Mouse (Mus musculus): ENCODE data around the gene Ankrd27. TPM values are rescaled to one million over a fixed set of nuclear protein-coding genes. Genes with fewer than 3 reads are reported as not detected.

Ankrd27 gene
- polyA plus RNA-seq, 1 experiment from 2014 or later: 16.8 TPM

DNA sequence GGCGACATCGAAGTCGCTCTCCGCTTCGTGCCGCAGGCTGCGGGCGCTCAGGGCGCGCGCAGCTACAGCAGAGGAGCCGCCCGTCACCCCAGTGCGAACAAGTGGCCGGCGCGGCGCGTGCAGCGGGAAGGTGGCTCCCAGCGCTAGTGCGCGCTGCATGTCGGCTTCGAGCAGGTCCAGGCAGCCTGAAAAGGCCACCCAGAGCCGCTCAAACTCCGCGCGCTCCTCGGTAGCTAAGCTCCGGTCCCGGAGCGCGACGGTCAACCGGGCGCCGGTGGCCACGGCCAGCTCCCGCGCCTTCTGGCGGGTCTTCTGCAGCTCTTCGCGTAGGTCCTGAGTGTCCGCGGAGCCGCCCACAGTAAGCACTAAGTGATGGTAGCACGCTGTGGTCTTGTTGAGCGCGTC, 1.3 kb upstream of the Ankrd27 start:
- H3K4me1 ChIP-seq: peaks cover 31% of the 10 kb centered on the region
- H3K27me3 ChIP-seq (replicated peaks): peaks cover 42% of the 10 kb centered on the region
- no peaks in the 10 kb centered on the region for H3K36me3 ChIP-seq
- peak overlapping the region; percentile 100 for H3K4me2 ChIP-seq
- no peak for ATAC-seq (ENCODE audit: low FRiP score)
- H3K4me3 ChIP-seq (replicated peaks): peak overlapping the region; percentile 89
- no peaks in the 10 kb centered on the region for H3K9me3 ChIP-seq (replicated peaks)
- peak overlapping the region; percentile 51 for H3K9ac ChIP-seq (replicated peaks)
- under 1% methylated on average over 50 of the region's 50 CpGs for WGBS
- no peak overlapping the region for H3K27ac ChIP-seq (replicated peaks)

DNA sequence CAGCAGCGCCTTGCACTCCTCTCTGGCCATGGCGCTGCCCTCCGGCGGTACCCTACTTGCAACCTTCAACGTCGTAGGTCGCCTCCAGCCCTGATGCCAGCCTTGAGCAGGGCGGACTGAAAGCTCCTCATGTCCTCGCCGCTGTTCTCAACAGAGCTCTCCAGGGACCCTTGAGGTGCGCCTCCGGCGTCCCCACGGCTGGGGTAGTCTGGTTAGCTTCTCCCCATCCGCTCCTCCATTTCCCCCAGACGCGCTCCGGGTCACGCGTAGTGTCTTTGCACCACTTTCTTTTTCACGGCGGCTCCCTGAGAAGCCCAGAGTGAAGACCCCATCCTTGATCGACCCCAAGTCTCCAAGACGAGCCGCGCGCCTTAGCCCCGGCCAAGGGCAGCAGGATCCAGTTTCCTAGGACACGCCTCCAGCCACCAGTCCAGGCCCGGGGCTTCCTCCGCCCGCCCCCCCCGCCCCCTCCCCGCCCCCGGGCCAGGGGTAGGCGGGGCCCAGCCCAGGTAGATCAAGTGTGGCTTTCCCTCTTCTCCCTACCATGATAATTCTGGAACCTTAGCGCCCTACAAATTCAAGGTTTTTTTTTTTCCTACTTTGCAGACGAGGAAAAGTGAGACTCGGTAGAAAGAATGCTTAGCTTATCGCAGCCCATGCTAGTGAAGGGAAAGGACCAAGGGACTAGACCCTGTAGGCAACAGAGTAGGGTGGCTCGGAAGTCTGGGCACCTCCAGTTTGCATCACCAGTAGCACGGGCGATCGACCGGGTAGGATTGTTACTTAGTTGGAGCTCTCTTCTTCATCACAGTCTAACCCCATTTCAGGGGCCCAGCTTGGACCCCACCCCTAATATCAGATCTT, 621 bp upstream of the Ankrd27 start, which contains the start of gene Rgs9bp:
Gene Rgs9bp (minus strand): TSS at position 392 of the 864 bp plus-strand sequence.
- H3K4me3 ChIP-seq (replicated peaks): peak within 1 kb of the TSS; percentile 89
- peaks cover 31% of the 10 kb centered on the region for H3K4me1 ChIP-seq
- H3K27me3 ChIP-seq (replicated peaks): peaks cover 42% of the 10 kb centered on the region
- peak; percentile 58 for ATAC-seq (ENCODE audit: low FRiP score)
- H3K9me3 ChIP-seq (replicated peaks): no peaks in the 10 kb centered on the region
- peak within 1 kb of the TSS; percentile 78 for H3K27ac ChIP-seq (replicated peaks)
- no peaks in the 10 kb centered on the region for H3K36me3 ChIP-seq
- H3K9ac ChIP-seq (replicated peaks): peak within 1 kb of the TSS; percentile 84
- WGBS: under 1% methylated on average over 45 of the region's 45 CpGs
- H3K4me2 ChIP-seq: peak within 1 kb of the TSS; percentile 100

DNA sequence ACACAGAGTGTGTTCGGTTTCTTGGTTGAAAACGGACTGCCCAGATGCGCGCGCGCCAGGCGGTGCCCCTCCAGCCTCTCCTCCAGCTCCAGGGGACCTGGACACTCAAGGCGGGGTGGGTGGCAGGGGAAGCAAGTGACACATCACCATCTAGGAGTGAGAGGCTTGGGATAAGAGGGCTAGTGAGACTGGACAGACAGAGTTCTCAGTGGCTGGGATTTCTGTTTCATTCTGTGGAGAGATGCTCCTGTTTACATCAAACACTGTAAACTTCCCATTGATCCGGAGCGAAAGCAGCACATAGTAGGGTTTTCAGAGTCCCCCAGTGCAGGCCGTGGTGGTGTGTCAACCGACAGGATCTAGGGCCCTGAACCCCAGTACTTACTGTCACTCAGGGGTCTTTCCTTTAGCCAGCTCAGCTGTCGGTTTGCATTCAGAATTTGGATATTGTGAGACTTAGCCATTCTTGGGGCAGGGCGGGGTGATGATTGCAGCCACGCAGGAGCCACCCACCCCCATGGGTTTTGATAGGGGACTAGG, 932 bp downstream of the Ankrd27 start:
- Histone ChIP-seq H3K27me3 (replicated peaks) (peaks cover 31% of the 10 kb centered on the region), H3K4me3 (replicated peaks) (peak overlapping the region; percentile 89), H3K9me3 (replicated peaks) (no peaks in the 10 kb centered on the region), H3K4me1 (peaks cover 40% of the 10 kb centered on the region), H3K27ac (replicated peaks) (no peak overlapping the region), H3K9ac (replicated peaks) (peak overlapping the region; percentile 84), H3K36me3 (no peaks in the 10 kb centered on the region), H3K4me2 (peak overlapping the region; percentile 100)
- WGBS: 27% methylated on average over 15 of the region's 15 CpGs
- no peak for ATAC-seq (ENCODE audit: low FRiP score)

DNA sequence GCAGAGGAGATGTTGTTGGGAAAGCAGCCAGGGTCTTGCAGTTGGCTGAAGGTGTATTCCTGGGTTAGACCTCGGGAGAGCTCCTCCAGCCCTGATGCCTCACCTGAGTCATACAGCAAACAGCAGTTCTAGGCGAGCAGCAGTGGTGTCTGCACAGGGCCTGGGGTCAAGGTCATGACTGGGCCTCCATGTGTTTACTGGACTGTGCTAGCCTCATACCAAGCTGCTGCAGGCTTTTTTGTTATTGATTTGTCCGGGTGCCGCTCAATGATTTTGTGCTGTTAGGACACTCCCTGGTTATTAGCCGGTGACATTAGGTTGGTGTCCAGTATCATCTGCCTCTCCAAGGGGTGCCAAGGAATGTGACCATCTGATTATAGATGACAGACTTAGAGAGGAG, 1.7 kb downstream of the Ankrd27 start:
- H3K4me1 ChIP-seq: peaks cover 40% of the 10 kb centered on the region
- WGBS: 87% methylated on average over 5 of the region's 5 CpGs
- H3K27me3 ChIP-seq (replicated peaks): peaks cover 24% of the 10 kb centered on the region
- no peak for ATAC-seq (ENCODE audit: low FRiP score)
- no peak overlapping the region for H3K27ac ChIP-seq (replicated peaks)
- H3K9me3 ChIP-seq (replicated peaks): no peaks in the 10 kb centered on the region
- H3K36me3 ChIP-seq: peaks cover 4% of the 10 kb centered on the region
- no peak overlapping the region for H3K4me3 ChIP-seq (replicated peaks)
- 0 out of 2 replicates have a peak overlapping the region, but pooled peaks have one; percentile 100 for H3K4me2 ChIP-seq
- no peak overlapping the region for H3K9ac ChIP-seq (replicated peaks)

DNA sequence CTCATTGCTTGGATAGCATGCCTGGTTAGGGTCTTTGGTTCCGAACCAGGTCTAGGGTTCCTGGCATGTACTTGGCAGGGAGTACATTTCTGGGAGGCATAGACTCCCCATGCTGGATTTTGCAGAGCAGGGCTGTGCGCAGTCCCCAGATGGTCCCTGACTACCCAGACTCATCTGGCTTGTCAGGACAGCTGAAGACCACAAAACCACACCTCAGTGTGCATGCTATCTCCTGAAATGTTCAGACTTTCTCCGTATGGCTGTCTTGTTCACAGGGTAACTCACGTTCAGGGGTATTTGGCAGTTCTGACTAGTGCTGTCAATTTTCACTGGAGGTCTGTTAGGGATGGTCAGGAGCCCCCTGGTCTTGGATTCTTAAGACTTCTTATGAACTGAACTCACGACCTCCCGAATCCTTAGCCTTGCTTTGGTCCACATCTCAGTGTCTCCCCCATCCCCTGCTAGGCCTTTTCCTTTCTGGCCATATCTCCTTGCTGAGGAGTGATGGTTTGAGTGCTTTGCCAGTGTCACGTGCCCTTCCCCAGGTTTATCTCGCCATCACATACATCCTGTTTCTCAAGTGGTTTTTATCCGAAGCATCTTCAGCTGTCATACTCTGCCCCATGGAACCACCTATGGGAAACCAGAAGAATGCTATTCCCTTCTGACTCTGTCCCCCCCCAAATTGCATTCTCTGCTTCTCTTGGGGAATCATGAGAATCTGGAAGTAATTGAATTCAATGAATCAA, 2.8 kb downstream of the Ankrd27 start:
- ATAC-seq (ENCODE audit: low FRiP score): no peak
- H3K4me1 ChIP-seq: peaks cover 40% of the 10 kb centered on the region
- 90% methylated on average over 9 of the region's 9 CpGs for WGBS
- H3K9me3 ChIP-seq (replicated peaks): no peaks in the 10 kb centered on the region
- peaks cover 13% of the 10 kb centered on the region for H3K27me3 ChIP-seq (replicated peaks)
- no peak overlapping the region for H3K4me2 ChIP-seq
- H3K9ac ChIP-seq (replicated peaks): no peak overlapping the region
- peaks cover 15% of the 10 kb centered on the region for H3K36me3 ChIP-seq
- no peak overlapping the region for H3K27ac ChIP-seq (replicated peaks)
- H3K4me3 ChIP-seq (replicated peaks): no peak overlapping the region

DNA sequence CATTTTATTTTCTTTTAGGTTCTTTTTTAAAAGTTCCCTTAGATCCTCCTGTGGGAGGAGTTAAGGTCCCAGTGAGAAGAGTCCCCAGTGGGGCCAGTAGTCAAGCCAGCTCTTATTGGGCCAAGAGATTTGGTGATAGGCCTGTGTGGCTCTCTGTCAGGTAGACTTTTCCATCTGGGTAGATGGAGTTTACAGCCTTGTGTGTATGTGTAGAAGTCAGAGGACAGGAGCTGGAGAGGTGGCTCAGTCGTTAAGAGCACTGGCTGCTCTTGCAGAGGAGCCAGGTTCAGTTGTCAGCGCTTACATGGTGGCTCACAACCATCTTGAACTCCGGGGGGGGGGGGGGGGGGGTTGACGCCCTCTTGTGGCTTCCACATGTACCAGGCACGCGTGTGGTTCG, 3.4 kb downstream of the Ankrd27 start:
- H3K9me3 ChIP-seq (replicated peaks): no peaks in the 10 kb centered on the region

DNA sequence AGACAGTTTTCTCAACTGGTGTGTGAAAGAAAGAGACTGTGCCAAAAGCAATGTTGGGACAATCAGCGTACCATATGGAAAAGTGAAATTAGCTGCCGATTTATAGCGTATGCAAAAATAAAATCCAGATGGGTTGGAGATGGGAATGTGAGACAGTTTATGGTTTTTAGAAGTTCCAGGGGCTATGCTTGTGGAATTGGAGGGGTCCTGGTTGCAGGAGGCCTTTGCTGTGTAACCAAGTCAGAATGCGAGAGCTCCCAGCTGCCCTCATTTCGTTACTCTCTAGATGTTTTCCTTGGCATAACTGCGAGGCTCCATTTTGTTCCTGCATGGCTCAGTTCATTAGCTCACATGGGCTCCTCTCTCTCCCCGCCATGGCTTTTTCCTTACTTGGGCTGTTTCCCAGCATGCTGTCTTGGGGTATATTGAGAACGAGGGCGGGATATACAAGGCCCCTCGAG, 4.7 kb downstream of the Ankrd27 start:
- Histone ChIP-seq H3K4me1 (peaks cover 23% of the 10 kb centered on the region), H3K27me3 (replicated peaks) (no peaks in the 10 kb centered on the region), H3K9me3 (replicated peaks) (no peaks in the 10 kb centered on the region), H3K4me2 (no peak overlapping the region), H3K27ac (replicated peaks) (peak overlapping the region; percentile 13), H3K4me3 (replicated peaks) (no peak overlapping the region), H3K9ac (replicated peaks) (no peak overlapping the region), H3K36me3 (peaks cover 22% of the 10 kb centered on the region)
- no peak for ATAC-seq (ENCODE audit: low FRiP score)
- WGBS: 65% methylated on average over 10 of the region's 10 CpGs

More for the DNA sequence above, 3.4 kb downstream of the Ankrd27 start:
- Histone ChIP-seq H3K4me2 (no peak overlapping the region), H3K4me1 (peaks cover 35% of the 10 kb centered on the region), H3K36me3 (peaks cover 15% of the 10 kb centered on the region), H3K27me3 (replicated peaks) (peaks cover 6% of the 10 kb centered on the region), H3K27ac (replicated peaks) (no peak overlapping the region), H3K4me3 (replicated peaks) (no peak overlapping the region), H3K9ac (replicated peaks) (no peak overlapping the region)
- 79% methylated on average over 7 of the region's 7 CpGs for WGBS
- ATAC-seq (ENCODE audit: low FRiP score): no peak

DNA sequence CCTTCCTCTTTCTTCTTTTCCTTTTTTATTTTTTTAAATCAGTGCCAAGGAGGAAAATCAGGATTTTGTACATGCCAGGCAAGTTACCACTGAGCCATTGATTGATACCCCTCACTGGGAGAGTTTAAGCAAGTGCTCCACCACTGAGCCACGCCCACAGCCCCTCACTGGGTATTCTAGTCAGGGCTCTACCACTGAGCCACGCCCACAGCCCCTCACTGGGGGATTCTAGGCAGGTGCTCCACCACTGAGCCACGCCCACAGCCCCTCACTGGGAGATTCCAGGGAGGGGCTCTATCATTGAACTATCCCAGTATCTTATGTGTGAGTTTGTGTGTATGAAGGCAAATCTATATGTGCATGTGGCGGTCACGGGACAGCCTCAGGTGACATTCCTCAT, 8.3 kb downstream of the Ankrd27 start:
- Histone ChIP-seq H3K36me3 (peaks cover 27% of the 10 kb centered on the region), H3K9me3 (replicated peaks) (no peaks in the 10 kb centered on the region), H3K4me3 (replicated peaks) (no peak overlapping the region), H3K27me3 (replicated peaks) (no peaks in the 10 kb centered on the region), H3K9ac (replicated peaks) (no peak overlapping the region), H3K27ac (replicated peaks) (no peak overlapping the region), H3K4me1 (0 out of 2 replicates have a peak, but pooled peaks cover 9% of the 10 kb centered on the region), H3K4me2 (no peak overlapping the region)
- WGBS: 94% methylated on average over 5 of the region's 5 CpGs
- ATAC-seq (ENCODE audit: low FRiP score): no peak

DNA sequence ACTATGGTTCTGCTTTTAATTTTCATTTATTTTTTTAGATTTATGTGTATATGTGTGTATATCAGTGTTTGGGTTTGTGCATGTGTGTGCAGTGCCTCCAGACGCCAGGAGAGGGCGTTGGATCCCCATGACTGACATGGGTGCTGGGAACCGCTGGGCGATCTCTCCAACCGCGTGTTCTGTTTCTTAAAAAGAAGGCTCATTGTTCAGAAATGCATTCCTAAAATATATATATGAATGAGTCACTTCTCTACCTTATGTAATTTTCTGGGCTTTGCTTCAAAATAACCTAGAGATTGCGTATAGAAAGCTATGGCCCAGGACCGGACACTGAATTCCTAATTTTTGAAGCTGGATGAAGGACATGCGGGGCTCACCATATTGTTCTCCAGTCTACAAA, 13.4 kb downstream of the Ankrd27 start:
- Histone ChIP-seq H3K36me3 (peaks cover 30% of the 10 kb centered on the region), H3K4me3 (replicated peaks) (no peak overlapping the region), H3K9me3 (replicated peaks) (no peaks in the 10 kb centered on the region), H3K27ac (replicated peaks) (no peak overlapping the region), H3K9ac (replicated peaks) (no peak overlapping the region), H3K4me1 (no peaks in the 10 kb centered on the region), H3K27me3 (replicated peaks) (no peaks in the 10 kb centered on the region), H3K4me2 (no peak overlapping the region)
- ATAC-seq (ENCODE audit: low FRiP score): no peak
- WGBS: 97% methylated on average over 9 of the region's 9 CpGs

DNA sequence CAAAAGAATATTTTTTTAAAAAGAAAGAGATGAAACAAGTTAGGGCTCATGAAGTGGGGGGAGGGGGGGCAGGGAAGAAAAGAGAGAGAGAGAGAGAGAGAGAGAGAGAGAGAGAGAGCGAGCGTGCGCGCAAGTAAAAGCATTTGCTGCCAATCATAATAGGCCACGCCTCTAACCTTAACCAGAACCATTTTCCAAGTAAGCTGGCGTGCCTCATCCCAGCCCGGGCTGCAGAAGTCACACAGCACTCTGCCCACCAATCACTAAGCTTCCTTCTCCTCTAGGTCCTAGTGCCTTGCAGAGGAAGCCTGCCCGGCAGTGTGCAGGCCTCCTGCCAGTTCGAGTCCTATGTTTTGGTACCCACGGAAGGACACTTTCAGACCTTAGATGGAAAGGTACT, 14.0 kb downstream of the Ankrd27 start:
- no peaks in the 10 kb centered on the region for H3K9me3 ChIP-seq (replicated peaks)
- WGBS: 94% methylated on average over 10 of the region's 10 CpGs

DNA sequence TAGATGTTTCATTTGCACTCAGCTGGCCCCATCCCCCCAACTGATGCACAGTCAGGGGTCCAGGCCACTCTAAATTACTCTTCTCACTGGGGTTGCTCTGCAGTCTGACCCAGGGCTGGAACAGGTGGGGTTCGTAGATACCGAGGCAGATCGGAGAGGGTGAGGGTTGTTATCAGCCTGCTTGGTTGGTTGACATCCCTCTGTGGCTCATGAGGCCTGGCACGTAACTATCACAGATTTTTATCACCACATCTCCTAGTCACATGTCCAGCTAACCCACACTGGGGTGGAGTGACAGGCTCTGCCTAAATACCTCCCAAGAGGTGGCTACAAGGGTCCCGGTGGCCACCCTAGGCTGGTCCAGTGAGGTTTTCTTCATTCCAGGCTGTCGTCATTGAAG, 15.1 kb downstream of the Ankrd27 start:
- Histone ChIP-seq H3K4me1 (no peaks in the 10 kb centered on the region), H3K9ac (replicated peaks) (no peak overlapping the region), H3K27ac (replicated peaks) (no peak overlapping the region), H3K27me3 (replicated peaks) (no peaks in the 10 kb centered on the region), H3K4me2 (no peak overlapping the region), H3K4me3 (replicated peaks) (no peak overlapping the region), H3K9me3 (replicated peaks) (no peaks in the 10 kb centered on the region), H3K36me3 (peaks cover 23% of the 10 kb centered on the region)
- no peak for ATAC-seq (ENCODE audit: low FRiP score)
- WGBS: 92% methylated on average over 6 of the region's 6 CpGs

More for the DNA sequence above, 14.0 kb downstream of the Ankrd27 start:
- no peak for ATAC-seq (ENCODE audit: low FRiP score)
- no peak overlapping the region for H3K4me3 ChIP-seq (replicated peaks)
- no peak overlapping the region for H3K4me2 ChIP-seq
- H3K4me1 ChIP-seq: no peaks in the 10 kb centered on the region
- H3K27ac ChIP-seq (replicated peaks): no peak overlapping the region
- H3K9ac ChIP-seq (replicated peaks): no peak overlapping the region
- peaks cover 26% of the 10 kb centered on the region for H3K36me3 ChIP-seq
- H3K27me3 ChIP-seq (replicated peaks): no peaks in the 10 kb centered on the region

Measured in neural tube, embryonic 15.5 days (tissue).